ENCODE assay signal across 33 mouse cellular contexts in the genomic region with DNA sequence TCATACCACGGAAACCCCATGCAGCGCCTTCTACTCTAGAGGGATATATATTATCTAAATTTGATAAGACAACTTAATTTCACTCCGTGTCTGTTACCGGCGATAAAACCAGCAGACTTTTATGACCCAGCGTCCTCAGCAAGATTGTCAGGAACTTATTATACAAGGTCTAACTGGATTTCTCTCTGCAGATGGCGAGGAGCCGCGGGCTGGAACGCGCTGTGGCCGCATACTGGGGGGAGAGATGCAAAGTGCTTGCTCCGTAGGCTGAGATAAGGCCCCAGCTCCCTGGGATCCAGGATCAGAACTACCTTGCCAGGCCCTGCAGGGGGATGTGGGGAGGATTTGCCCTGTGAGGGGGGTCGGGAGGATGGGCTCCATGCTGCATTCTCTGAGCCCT. TPM values are rescaled to one million over a fixed set of nuclear protein-coding genes. Genes with fewer than 3 reads are reported as not detected.
A peak's percentile ranks its signal among the peaks of the same experiment; 100 is the strongest.
DNase-seq lines count a peak whose midpoint lies in the region; ATAC-seq and TF ChIP-seq lines count a peak whose summit lies in the region.
"Had no signal": no experiment of that assay in that cellular context is flagged by ENCODE, and none has a peak within 500 bp of the region (broad histone marks: within the 10 kb centered on the region; RNA-seq: fewer than 3 reads in every experiment).

No protein-coding gene starts in this region.

- no peak for TF ChIP-seq EP300 in MEL (IDR thresholded peaks at IDR 0.05; ENCODE audit: low read depth in 1 of 2, low read length in 2 of 2)

- peak; percentile 68 for DNase-seq in midbrain, embryonic 14.5 days
- DNase-seq in midbrain, embryonic 11.5 days (ENCODE audit: low spot score, missing footprints) = no peak
- peak; percentile 17 for DNase-seq in MEL (ENCODE audit: low read depth, low spot score)
- peak; percentile 42 for DNase-seq in MN1 (ENCODE audit: low spot score)
- no peak for DNase-seq in adrenal gland, postnatal 25 days
- DNase-seq: adrenal gland, postnatal 10 days; cerebellum, adult 18-20 months; cerebellum, adult 9-10 months; cerebellum, postnatal 14 days; gastrocnemius, adult 2 months; gastrocnemius, postnatal 14 days; heart, adult 11 months; heart, postnatal 36 days had no signal

- WGBS in midbrain, embryonic 14.5 days = 40% methylated on average over 14 of the region's 14 CpGs
- WGBS in midbrain, embryonic 11.5 days = 53% methylated on average over 14 of the region's 14 CpGs
- 37% methylated on average over 14 of the region's 14 CpGs for WGBS in midbrain, embryonic 16.5 days

- H3K4me3 ChIP-seq in midbrain, embryonic 14.5 days (replicated peaks; ENCODE audit: low read depth, low read length) = no peak overlapping the region
- H3K4me3 ChIP-seq in midbrain, embryonic 11.5 days (ENCODE audit: low read depth, low read length) = no peak overlapping the region
- H3K4me3 ChIP-seq in MEL (ENCODE audit: control insufficient read depth in 1 of 2, insufficient read depth in 1 of 2, low read depth in 2 of 2, low read length in 2 of 2) = no peak overlapping the region
- no peak overlapping the region for H3K4me3 ChIP-seq in midbrain, embryonic 16.5 days (ENCODE audit: low read depth, low read length)
- H3K4me3 ChIP-seq: forebrain, embryonic 10.5 days; forebrain, embryonic 13.5 days; gastrocnemius, adult 2 months; hindbrain, embryonic 10.5 days; hindbrain, embryonic 13.5 days had no signal

- no peak for TF ChIP-seq POLR2A in MEL (IDR thresholded peaks at IDR 0.05; ENCODE audit: control insufficient read depth in 1 of 2, insufficient read depth in 1 of 2, low read depth in 1 of 2, low read length in 2 of 2, poor library complexity in 1 of 2)

- peak overlapping the region; percentile 41 for H3K27ac ChIP-seq in midbrain, embryonic 14.5 days (replicated peaks; ENCODE audit: low read depth, low read length)
- no peak overlapping the region for H3K27ac ChIP-seq in midbrain, embryonic 11.5 days (ENCODE audit: low read depth, low read length)
- H3K27ac ChIP-seq in MEL (ENCODE audit: control insufficient read depth, low read depth, low read length) = no peak overlapping the region
- no peak overlapping the region; the same call in 1 of the 2 replicates for H3K27ac ChIP-seq in midbrain, embryonic 16.5 days (ENCODE audit: low read length)
- H3K27ac ChIP-seq: forebrain, embryonic 10.5 days; forebrain, embryonic 13.5 days; gastrocnemius, adult 2 months; hindbrain, embryonic 10.5 days; hindbrain, embryonic 13.5 days had no signal

- H3K36me3 ChIP-seq in midbrain, embryonic 14.5 days (ENCODE audit: control insufficient read depth, insufficient read depth, low read length) = no peaks in the 10 kb centered on the region
- no peaks in the 10 kb centered on the region for H3K36me3 ChIP-seq in midbrain, embryonic 11.5 days (ENCODE audit: control insufficient read depth, insufficient read depth, low read length)
- no peaks in the 10 kb centered on the region for H3K36me3 ChIP-seq in MEL (ENCODE audit: control insufficient read depth in 1 of 2, insufficient read depth in 2 of 2, low read length in 2 of 2)
- H3K36me3 ChIP-seq in midbrain, embryonic 16.5 days (ENCODE audit: control insufficient read depth, insufficient read depth, low read length) = no peaks in the 10 kb centered on the region
- H3K36me3 ChIP-seq: forebrain, embryonic 10.5 days; hindbrain, embryonic 10.5 days; hindbrain, embryonic 13.5 days had no signal

- TF ChIP-seq CTCF in MEL (IDR thresholded peaks at IDR 0.05 in 2 of 3, conservative IDR thresholded peaks at IDR 0.05 in 1 of 3; ENCODE audit: control insufficient read depth in 1 of 3, insufficient read depth in 1 of 3, low read depth in 2 of 3, low read length in 3 of 3, poor library complexity in 1 of 3, severe bottlenecking in 1 of 3) = no peak

- no peaks in the 10 kb centered on the region for H3K9me3 ChIP-seq in midbrain, embryonic 14.5 days (ENCODE audit: control insufficient read depth, low read length)
- no peaks in the 10 kb centered on the region for H3K9me3 ChIP-seq in midbrain, embryonic 11.5 days (ENCODE audit: control insufficient read depth, low read length)
- H3K9me3 ChIP-seq in MEL (replicated peaks; ENCODE audit: insufficient read depth, low read length) = no peaks in the 10 kb centered on the region
- H3K9me3 ChIP-seq in midbrain, embryonic 16.5 days (replicated peaks; ENCODE audit: control insufficient read depth, low read length, poor library complexity, severe bottlenecking) = no peaks in the 10 kb centered on the region
- H3K9me3 ChIP-seq: forebrain, embryonic 10.5 days; forebrain, embryonic 13.5 days; hindbrain, embryonic 10.5 days; hindbrain, embryonic 13.5 days had no signal

- no peak overlapping the region for H3K4me2 ChIP-seq in midbrain, embryonic 14.5 days (ENCODE audit: low read length)
- H3K4me2 ChIP-seq in midbrain, embryonic 11.5 days = no peak overlapping the region
- H3K4me2 ChIP-seq in midbrain, embryonic 16.5 days (ENCODE audit: low read length) = no peak overlapping the region
- H3K4me2 ChIP-seq: forebrain, embryonic 13.5 days; heart, embryonic 11.5 days; hindbrain, embryonic 13.5 days had no signal

- H3K27me3 ChIP-seq in midbrain, embryonic 14.5 days (ENCODE audit: control insufficient read depth, insufficient read depth, low read length) = no peaks in the 10 kb centered on the region
- H3K27me3 ChIP-seq in midbrain, embryonic 11.5 days (ENCODE audit: control insufficient read depth, insufficient read depth, low read length) = no peaks in the 10 kb centered on the region
- no peaks in the 10 kb centered on the region; a peak in 1 of 4 replicates for H3K27me3 ChIP-seq in MEL (ENCODE audit: control insufficient read depth in 1 of 2, insufficient read depth in 2 of 2, low read length in 2 of 2)
- H3K27me3 ChIP-seq in midbrain, embryonic 16.5 days (ENCODE audit: control insufficient read depth, insufficient read depth, low read depth, low read length) = no peaks in the 10 kb centered on the region

- no peaks in the 10 kb centered on the region for H3K79me2 ChIP-seq in MEL (ENCODE audit: control insufficient read depth, insufficient read depth, low read length, poor library complexity)

- ATAC-seq in midbrain, embryonic 14.5 days (ENCODE audit: low FRiP score, low TSS enrichment) = no peak; the same call in 1 of the 2 replicates
- no peak for ATAC-seq in midbrain, embryonic 11.5 days (ENCODE audit: low FRiP score)
- ATAC-seq in midbrain, embryonic 16.5 days = peak; percentile 47
- no peak for ATAC-seq in frontal cortex, adult (ENCODE audit: low TSS enrichment)
- ATAC-seq: CD4-positive, CD25-positive, alpha-beta regulatory T cell, adult 4 months; forebrain, embryonic 13.5 days; forebrain, embryonic 16.5 days; hindbrain, embryonic 16.5 days; Patski had no signal

- H3K9ac ChIP-seq in midbrain, embryonic 14.5 days (replicated peaks; ENCODE audit: low read length) = no peak overlapping the region
- no peak overlapping the region for H3K9ac ChIP-seq in midbrain, embryonic 11.5 days (ENCODE audit: low read length)
- no peak overlapping the region for H3K9ac ChIP-seq in MEL (ENCODE audit: control insufficient read depth, low read depth, low read length, poor library complexity, severe bottlenecking)
- H3K9ac ChIP-seq in midbrain, embryonic 16.5 days (ENCODE audit: low read depth, low read length) = 0 out of 2 replicates have a peak overlapping the region, but pooled peaks have one; percentile 4
- H3K9ac ChIP-seq: forebrain, embryonic 13.5 days; hindbrain, embryonic 13.5 days had no signal

- no peak for TF ChIP-seq RAD21 in MEL (IDR thresholded peaks at IDR 0.05; ENCODE audit: low read depth, low read length)

- H3K4me1 ChIP-seq in midbrain, embryonic 14.5 days (ENCODE audit: control insufficient read depth, insufficient read depth, low read length) = peaks cover 8% of the 10 kb centered on the region; the same call in 1 of the 2 replicates
- no peaks in the 10 kb centered on the region for H3K4me1 ChIP-seq in midbrain, embryonic 11.5 days (ENCODE audit: control insufficient read depth, insufficient read depth, low read length)
- H3K4me1 ChIP-seq in MEL (ENCODE audit: control insufficient read depth in 1 of 2, insufficient read depth in 2 of 2, low read length in 2 of 2) = no peaks in the 10 kb centered on the region
- H3K4me1 ChIP-seq in midbrain, embryonic 16.5 days (ENCODE audit: control insufficient read depth, insufficient read depth, low read length) = 0 out of 2 replicates have a peak, but pooled peaks cover 7% of the 10 kb centered on the region

TF ChIP-seq in MEL, 35 proteins besides CTCF, POLR2A, EP300 and RAD21 (continues in another document):
- TF ChIP-seq MAZ (IDR thresholded peaks at IDR 0.05; ENCODE audit: low read depth, low read length) (no peak), ZKSCAN1 (IDR thresholded peaks at IDR 0.05; ENCODE audit: low read depth, low read length) (no peak), MYC (IDR thresholded peaks at IDR 0.05; ENCODE audit: low read depth, low read length) (no peak), CHD2 (IDR thresholded peaks at IDR 0.05; ENCODE audit: low read length) (no peak), JUND (IDR thresholded peaks at IDR 0.05; ENCODE audit: low read depth, low read length) (no peak)

RNA-seq across cellular contexts. Expression of a gene that starts 1.1 kb away (rescaled TPM):
- polyA plus RNA-seq in midbrain, embryonic 14.5 days (2014; fragmentation: Nextera tagmentation; extraction: Ambion mirVana) = not detected in 2 replicates
- polyA plus RNA-seq in midbrain, embryonic 11.5 days (2014; fragmentation: Nextera tagmentation; extraction: Ambion mirVana) = not detected in 2 replicates
- not detected in 2 replicates for total RNA-seq in MEL (2012; rRNA removed)
- polyA plus RNA-seq in MEL (2012; ENCODE audit: insufficient read depth in 1 of 2, insufficient read length in 2 of 2, low read depth in 1 of 2, low replicate concordance in 2 of 2, missing spikeins in 1 of 2) = not detected
- polyA plus RNA-seq in midbrain, embryonic 16.5 days (2015; fragmentation: Nextera tagmentation; extraction: Ambion mirVana) = not detected in 2 replicates
- total RNA-seq in adrenal gland, postnatal 25 days (2021) = not detected in 2 replicates
- total RNA-seq: adrenal gland, adult 18-20 months; adrenal gland, postnatal 10 days; gastrocnemius, adult 2 months; gastrocnemius, postnatal 14 days; gastrocnemius, postnatal 4 days; heart, adult 8-10 months; heart, postnatal 36 days had no signal
- polyA plus RNA-seq: C2C12; CD4-positive, CD25-positive, alpha-beta regulatory T cell, adult 4 months; embryonic facial prominence, embryonic 11.5 days; embryonic facial prominence, embryonic 14.5 days; forebrain, embryonic 10.5 days; forebrain, embryonic 13.5 days; forebrain, embryonic 16.5 days; frontal cortex, adult 2 months; heart, embryonic 11.5 days; heart, embryonic 14.5 days; heart, postnatal 0 days; hindbrain, embryonic 10.5 days; hindbrain, embryonic 13.5 days; hindbrain, embryonic 16.5 days; Patski had no signal

RNA-seq across cellular contexts. Expression of a gene that starts 34.0 kb away (rescaled TPM):
- polyA plus RNA-seq in midbrain, embryonic 14.5 days (2014; fragmentation: Nextera tagmentation; extraction: Ambion mirVana) = 5.1 and 7.3 TPM in 2 replicates
- polyA plus RNA-seq in midbrain, embryonic 11.5 days (2014; fragmentation: Nextera tagmentation; extraction: Ambion mirVana) = 5.6 and 7.3 TPM in 2 replicates
- total RNA-seq in MEL (2012; rRNA removed) = not detected in 2 replicates
- polyA plus RNA-seq in MEL (2012; ENCODE audit: insufficient read depth in 1 of 2, insufficient read length in 2 of 2, low read depth in 1 of 2, low replicate concordance in 2 of 2, missing spikeins in 1 of 2) = under 1 TPM in 1 of 2 experiments, not detected in 1; 0.08 TPM
- polyA plus RNA-seq in midbrain, embryonic 16.5 days (2015; fragmentation: Nextera tagmentation; extraction: Ambion mirVana) = 6.0 TPM in 2 replicates
- 2.1 and 3.9 TPM in 2 replicates for total RNA-seq in adrenal gland, postnatal 25 days (2021)

RNA-seq across cellular contexts. Expression of a gene that starts 54.8 kb away (rescaled TPM):
- polyA plus RNA-seq in midbrain, embryonic 14.5 days (2014; fragmentation: Nextera tagmentation; extraction: Ambion mirVana) = 76.6 and 105 TPM in 2 replicates
- 76.9 and 85.6 TPM in 2 replicates for polyA plus RNA-seq in midbrain, embryonic 11.5 days (2014; fragmentation: Nextera tagmentation; extraction: Ambion mirVana)
- 35.1 and 35.8 TPM in 2 replicates for total RNA-seq in MEL (2012; rRNA removed)
- polyA plus RNA-seq in MEL (2012; ENCODE audit: insufficient read depth in 1 of 2, insufficient read length in 2 of 2, low read depth in 1 of 2, low replicate concordance in 2 of 2, missing spikeins in 1 of 2) = 10 to 100 TPM; 61.0 to 76.6 TPM
- polyA plus RNA-seq in midbrain, embryonic 16.5 days (2015; fragmentation: Nextera tagmentation; extraction: Ambion mirVana) = 105 and 129 TPM in 2 replicates
- 34.1 and 46.2 TPM in 2 replicates for total RNA-seq in adrenal gland, postnatal 25 days (2021)

Comparison
In these comparisons a context has a peak if more than half of its experiments do, and no peak if none do; other contexts are left out.
1. DNase-seq: peak in midbrain, embryonic 14.5 days (single experiment), MEL (single experiment) and MN1 (single experiment); none in midbrain, embryonic 11.5 days (single experiment) and adrenal gland, postnatal 25 days (single experiment).